Mouse (Mus musculus) liver, postnatal 0 days (tissue): ENCODE measurements at regions not wholly inside any gene's neighbourhood (a gene's known extent, or its start where the extent isn't known, plus 50 kb on each side); places are given as distances from the start of the nearest gene placed in this dataset.

ENCODE experiments used
- CTCF ChIP-seq: sonication (generic); IDR thresholded peaks from 2 replicates; pipeline ENCODE4 v1.5.1; 2016; ENCODE audit warnings: antibody characterized with exemption, low read depth
- EP300 ChIP-seq: IDR thresholded peaks from 2 replicates; pipeline ENCODE4 v1.6.1; 2016; ENCODE audit warnings: antibody characterized with exemption, low read depth, mild to moderate bottlenecking

GRCm38 (mm10) chr12:69524337-69525035, 58.3 kb downstream of the Vcpkmt start:
- TF ChIP-seq CTCF (no peak), EP300 (no peak)
